Mouse (Mus musculus): ENCODE results near the gene Rab39b. TPM values are rescaled to one million over a fixed set of nuclear protein-coding genes. Genes with fewer than 3 reads are reported as not detected.

Gene Rab39b
- total RNA-seq (2021): 10 to 100 TPM; 28.0 to 28.2 TPM

DNA sequence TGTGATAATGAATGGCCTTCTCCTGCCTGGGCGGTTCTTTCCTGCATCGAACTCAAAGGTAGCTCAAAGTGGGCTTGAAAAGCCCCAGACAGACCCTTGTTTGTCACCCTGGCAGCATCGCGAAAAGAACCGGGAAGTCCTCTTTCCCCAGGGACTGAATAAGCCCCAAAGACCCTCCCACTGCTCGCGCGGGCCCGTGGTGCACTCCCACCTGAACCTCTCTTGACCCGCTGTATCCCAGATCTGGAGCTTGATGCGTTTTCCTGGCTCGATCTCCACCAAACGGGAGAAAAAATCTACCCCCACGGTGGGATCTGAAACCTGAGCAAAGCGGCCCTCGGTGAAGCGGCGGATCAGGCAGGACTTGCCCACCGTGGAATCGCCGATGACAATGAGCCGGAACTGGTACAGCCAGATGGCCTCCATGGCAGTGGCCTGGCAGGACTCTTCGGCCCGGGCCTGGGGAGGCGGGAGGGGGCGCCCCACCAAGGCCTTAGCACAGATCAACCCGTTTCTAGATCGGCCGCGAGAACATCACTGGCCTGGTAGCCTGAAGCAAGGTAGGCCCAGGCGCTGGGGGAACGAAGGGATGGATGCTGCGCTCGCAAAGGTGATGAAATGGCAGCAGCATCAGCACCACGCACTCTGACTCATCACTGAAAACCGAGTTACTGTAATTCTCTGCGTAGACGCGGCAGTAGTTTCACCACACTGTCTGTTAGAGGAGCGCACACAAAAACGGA is at the start of gene Rab39b:
Gene Rab39b (minus strand): TSS at position 650 of the 743 bp plus-strand sequence.
- intact Hi-C loops (cut with DNase I): no loop called here
- peak; percentile 46 for DNase-seq

DNA sequence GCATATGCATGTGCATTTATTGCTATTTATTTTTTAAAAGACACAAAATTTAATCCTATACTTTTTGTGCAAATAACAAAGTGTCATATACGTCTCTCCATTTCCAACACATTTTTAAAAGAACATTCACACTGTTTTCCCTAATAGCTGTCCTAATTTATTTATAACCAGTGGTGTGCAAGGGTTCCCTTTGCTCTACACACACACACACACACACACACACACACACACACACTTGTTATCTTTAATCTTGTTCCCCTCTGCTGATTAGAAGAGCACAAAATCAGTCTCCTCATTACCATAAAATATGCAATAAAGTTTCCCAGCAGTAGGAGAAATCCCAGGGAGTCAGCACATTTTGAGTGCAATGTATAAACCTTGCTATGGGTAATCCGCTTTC is 508 bp upstream of the Rab39b start:
- no peak for DNase-seq
- intact Hi-C loops (cut with DNase I): no loop called here

Other genes with a start within 250 kb of the Rab39b start
- 10 to 100 TPM; 34.8 to 42.1 TPM for gene Fundc2, start 195.8 kb downstream of the Rab39b start, total RNA-seq (2021)
- gene F8, start 195.6 kb downstream of the Rab39b start, total RNA-seq (2021): 1 to 10 TPM; 1.1 TPM
- 10 to 100 TPM; 12.1 to 15.3 TPM for gene Cmc4, start 161.6 kb downstream of the Rab39b start, total RNA-seq (2021)
- gene Mtcp1, start 161.6 kb downstream of the Rab39b start, total RNA-seq (2021): 1 to 10 TPM; 9.2 to 9.3 TPM
- 10 to 100 TPM; 30.1 to 32.7 TPM for gene Brcc3, start 161.6 kb downstream of the Rab39b start, total RNA-seq (2021)
- 10 to 100 TPM; 91.5 to 93.0 TPM for gene Vbp1, start 63.9 kb downstream of the Rab39b start, total RNA-seq (2021)